Mouse (Mus musculus) forelimb bud, embryonic 11.5 days (tissue): ENCODE measurements around the gene Nuak2.
A peak's percentile ranks its signal among the peaks of the same experiment; 100 is the strongest.
"Not testable (repeated sequence)": the region's sequence is repeated elsewhere in the genome, so short reads cannot be mapped to it uniquely, and the experiment has no call there.

Experiments
- DNase-seq: peaks from one replicate; pipeline ENCODE4 v3.0.0-alpha.2; 2012; ENCODE audit warnings: low read depth, low spot score

Nuak2 gene

DNA sequence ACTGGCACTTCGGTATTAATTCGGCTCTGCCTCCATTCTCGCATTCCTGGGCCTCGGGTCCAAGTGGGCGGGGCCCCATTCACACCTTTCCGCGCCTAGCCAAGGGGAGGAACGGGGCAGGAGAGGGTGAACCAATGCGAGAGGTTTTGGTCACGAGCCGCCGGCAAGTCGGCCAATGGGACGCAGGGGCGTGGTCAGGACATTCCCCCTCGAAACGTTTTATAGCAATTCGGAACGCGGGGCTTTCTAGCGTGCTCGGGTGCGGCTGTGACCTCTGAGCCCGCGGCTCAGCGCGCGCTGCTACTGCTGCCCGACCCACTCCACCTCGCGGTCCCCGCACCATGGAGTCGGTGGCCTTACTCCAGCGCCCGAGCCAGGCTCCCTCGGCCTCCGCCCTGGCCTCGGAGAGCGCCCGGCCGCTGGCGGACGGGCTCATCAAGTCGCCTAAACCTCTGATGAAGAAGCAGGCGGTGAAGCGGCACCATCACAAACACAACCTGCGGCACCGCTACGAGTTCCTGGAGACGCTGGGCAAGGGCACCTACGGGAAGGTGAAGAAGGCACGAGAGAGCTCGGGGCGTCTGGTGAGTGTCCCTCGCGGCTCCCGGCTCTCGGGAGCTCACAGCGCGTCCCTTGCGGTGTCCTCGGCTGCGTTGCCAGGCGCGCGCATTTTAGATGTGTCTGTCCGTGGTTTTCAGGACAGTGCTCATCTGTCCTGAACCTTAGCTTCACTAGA lies at the start of gene Nuak2:
Gene Nuak2 (plus strand): TSS at position 238 of the 736 bp plus-strand sequence.
- DNase-seq, result peak; percentile 82

DNA sequence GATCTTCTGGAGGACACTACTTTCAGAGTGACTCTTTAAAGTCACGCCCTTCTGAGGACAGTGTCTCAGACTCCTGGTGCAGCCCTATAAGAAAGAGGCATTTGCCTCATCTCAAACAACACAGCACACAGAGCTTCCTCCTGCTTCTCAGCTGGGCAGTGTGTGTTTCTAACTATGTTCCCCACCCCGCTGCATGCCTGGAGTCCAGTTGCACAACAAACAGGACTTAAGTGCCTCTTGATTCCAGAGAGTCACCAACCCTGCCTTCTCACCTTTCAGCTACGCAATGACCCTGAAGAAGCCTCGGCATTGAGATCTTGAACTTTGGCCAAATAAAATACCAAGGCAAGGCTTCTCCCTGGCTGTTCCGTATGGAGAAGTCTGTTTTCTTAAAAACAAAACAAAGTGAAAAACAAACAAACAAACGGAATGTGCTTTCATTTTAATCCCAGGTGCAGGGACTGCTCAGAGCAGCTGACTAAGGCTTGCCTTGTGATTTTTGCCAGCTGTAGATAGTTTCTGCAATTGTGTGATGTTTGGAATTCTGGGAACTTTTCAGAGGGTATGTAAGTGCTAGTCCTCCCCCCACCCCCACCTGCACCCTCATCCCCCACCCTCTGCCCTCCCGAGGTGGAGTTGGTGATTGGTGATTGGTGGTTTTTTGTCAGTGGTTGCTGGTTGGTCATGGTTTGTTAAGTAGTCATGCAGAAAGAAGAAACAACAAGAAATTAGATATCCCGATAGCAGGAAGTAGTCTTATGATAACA lies 49.0 kb upstream of the Nuak2 start:
- no peak for DNase-seq

DNA sequence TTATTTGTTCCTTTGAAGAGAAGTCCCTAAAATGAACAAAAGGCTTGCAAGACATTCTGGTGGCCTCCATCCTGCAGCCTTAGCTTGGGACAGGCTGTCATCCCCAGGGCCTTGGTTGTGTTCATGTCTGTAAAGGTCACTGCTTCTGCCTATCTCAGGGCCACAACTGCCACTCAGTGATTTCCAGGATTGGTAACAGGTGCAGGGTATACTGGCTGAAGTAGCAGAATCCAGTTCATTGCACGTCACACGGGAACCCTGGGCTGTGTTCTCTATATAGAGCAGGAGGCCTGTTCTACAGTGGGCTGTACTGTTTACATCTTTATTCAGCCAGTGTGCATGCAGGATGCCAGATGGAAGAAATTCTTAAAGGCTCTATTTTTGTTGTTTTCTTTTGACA lies 48.0 kb upstream of the Nuak2 start:
- no peak for DNase-seq

DNA sequence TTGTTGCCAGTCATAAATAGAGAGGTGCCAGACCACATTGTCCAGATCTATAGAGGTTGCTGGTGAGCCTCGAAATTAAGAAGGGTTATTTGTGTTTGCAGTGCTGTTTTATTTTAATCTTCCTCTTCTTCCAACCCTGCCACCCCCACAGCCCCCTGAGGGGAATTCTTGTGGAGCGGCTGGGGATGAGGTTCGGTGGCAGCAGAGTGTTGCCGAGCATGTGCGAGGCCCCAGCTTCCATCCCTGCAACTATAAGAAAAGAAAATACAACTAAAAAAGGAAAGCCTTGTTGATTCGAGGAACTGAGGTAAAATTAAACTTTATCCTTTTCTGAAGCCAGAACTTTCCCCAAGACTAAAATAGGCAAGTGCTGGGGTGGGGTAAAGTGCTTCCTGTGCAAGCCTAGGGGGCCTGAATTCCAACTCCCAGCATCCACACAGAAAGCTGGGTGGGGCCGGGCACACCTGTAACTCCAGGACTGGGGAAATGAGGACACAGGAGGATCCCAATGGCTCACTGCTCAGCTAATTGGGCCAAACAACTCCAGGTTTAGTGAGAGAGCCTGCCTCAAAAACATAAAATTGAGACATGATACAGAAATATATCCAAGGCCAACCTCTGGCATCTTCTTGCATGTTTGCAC lies 47.4 kb upstream of the Nuak2 start:
- DNase-seq, result no peak

DNA sequence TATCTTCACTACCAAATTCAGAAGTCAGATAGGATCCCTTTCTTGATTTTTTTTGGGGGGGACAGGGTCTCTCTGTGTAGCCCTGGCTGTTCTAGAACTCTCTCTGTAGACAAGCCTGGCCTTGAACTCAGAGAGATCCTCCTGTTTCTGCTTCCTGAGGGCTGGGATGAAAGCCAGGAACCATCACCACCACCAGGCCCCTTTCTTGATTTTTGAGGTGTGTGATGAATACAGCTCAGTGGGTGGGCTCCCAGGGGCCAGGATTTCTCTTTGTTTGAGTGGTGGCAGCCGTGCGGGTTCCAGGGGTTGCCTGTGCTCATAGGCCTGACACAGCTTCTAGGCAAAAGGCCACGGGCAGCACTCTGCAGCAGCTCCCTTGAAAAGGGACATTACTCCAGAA lies 44.7 kb upstream of the Nuak2 start:
- DNase-seq, result no peak

DNA sequence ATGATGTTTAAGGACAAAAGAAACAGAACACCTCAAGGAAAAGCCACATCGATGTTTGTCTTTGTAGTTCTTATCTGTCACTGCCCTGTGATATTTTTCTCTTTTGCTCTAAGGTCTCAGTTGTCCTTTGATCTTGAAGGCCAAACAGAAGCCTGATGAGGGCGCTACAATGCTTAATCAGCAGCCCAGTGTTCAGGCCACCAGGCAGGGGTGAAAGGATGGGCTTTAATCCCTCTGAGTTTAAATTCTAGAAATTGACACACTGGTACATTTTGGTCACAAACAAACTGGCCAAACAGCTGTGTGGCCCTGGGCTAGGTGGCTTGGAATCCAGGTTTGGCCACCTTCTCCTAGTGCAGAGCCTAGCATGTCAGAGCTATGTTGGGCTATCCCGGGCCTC lies 39.2 kb upstream of the Nuak2 start:
- no peak for DNase-seq

DNA sequence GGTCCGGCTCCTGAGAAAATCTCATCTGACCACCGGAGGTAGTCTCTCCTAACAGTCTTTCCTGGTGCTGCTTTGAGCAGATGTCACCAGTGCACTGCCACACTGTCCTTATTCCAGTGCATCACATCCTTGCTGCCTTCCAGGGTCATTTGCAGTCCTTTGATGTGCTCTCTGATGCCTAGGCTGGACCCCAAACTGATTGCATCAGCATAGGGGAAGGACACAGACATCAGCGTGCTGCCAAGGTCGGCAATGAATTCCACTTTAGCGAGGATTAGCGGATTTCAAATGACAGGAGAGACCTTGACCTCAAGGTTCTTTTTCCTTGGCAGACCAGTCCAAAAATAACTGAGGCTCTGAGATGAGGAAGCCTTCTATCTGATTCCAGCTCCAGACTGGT lies 38.8 kb upstream of the Nuak2 start:
- no peak for DNase-seq

DNA sequence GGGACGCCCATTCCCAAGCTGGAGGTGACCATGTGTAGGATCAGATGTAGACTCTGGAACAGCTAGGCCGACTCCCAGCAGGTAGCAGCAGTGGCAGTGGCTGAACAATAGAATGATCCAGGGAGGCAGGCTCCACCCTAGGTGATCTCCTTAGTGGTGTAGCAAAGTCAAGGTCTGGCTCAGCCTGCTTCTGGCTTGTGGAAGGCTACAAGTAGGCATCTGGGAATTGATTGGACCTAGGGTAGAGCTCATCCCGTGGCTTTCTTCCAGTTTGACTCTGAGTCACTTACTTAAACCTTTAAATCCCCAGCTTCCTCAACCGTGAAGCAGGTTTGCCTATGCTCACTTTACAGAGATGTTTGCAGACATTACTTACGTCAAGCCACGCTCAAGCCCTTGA lies 35.3 kb upstream of the Nuak2 start:
- DNase-seq, result not testable (repeated sequence)

DNA sequence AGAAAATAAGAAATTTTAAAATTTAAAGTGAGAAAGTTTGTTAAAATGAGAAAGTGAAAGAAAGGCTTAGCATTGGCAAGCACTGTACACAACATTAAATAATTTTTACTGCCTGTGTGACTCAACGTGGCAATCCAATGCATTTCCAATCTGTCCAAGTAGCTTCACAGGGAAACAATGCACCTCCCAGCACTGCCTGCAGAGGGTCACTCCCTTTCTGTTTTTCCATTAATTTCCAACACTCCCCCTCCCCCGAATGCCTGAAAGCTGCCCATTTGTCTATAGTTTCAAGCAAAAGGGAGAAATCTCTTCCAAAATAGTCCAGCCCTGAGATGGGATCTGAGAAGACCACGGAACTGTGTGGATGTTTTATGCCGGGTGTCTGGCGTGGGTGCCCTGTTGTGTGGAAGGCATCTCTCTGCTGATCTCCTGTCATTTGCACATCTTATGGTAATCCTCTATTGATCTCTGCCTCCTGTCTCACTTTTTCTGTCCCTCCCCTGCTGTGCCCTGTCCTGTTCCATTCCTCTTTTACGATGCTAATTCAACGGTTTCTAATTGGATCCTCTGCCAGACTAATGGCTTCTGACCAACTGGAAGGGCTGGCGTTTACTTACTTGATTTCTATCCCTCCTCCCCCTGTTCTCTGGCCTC lies 34.3 kb upstream of the Nuak2 start:
- DNase-seq, result no peak

DNA sequence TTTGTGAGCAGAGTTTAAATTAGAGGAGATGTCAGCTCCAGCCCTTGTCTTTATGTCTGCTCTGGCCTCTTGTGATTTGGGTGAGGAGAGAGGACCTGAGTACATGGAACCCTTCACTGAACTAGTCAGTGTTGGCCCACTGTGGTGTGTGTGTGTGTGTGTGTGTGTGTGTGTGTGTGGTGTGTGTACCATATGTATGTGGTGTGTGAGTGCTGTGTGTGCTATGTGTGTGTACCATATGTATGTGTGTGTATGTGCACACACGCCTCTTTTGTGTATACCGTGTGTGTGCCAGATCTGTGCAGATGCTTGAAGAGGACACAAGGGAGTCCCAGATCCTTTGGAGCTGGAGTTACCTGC lies 33.8 kb upstream of the Nuak2 start:
- no peak for DNase-seq

DNA sequence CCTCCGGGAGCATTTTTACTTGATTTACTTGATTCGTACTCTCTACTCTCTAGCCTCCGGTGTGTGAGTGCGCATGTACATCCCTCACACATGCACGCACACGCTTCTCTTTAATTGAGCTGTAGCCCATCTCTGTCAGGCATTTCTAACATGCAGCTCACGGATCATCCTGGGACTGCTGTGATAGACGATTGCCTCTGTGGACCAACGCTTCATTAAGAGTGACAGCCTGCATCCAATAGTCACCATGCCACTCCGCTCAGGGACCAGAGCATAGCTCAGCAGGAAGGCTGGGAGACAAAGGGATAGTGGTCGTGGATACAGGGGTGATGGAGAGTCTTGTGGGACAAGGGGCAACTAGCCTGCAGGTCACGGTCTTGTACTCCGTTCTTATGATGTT lies 32.9 kb upstream of the Nuak2 start:
- DNase-seq, result no peak

DNA sequence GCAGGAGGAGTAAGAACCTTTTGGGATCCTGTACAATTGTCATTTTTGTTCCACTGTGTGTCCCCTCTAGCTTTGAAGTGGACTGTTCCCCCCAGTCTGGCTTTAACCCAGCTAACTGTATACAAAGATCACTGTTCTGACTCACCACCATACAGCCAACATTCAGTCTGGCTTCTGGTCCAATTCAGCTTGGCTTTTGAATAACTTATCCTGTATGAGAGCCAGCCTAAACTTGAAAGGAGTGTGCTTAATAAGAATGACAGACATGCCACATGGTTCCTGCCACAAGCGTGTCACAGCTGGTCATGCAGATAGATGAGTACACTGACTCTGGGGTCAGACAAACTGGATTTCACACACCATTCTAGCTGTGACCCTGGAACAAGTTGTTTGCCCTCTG lies 29.2 kb upstream of the Nuak2 start:
- DNase-seq, result no peak

DNA sequence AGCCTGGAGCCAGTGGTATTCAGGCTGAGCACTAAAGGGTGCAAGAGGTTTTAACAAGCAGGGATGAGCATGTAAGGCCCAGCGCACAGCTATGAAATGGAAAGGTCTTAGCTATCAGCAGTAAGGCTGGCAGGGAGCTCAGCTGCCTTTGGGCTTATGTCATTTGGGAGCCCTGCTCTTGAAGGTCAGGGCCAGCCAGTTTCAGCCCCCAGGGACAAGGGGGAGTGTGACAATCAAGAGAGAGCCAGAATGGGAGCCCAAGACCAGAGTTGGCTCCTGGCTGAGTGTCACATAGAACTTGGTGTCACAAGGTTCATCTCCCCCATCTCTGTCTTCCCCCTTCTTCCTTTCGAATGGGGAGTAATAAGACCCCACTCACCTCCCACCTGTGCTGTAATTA lies 28.5 kb upstream of the Nuak2 start:
- DNase-seq, result no peak

DNA sequence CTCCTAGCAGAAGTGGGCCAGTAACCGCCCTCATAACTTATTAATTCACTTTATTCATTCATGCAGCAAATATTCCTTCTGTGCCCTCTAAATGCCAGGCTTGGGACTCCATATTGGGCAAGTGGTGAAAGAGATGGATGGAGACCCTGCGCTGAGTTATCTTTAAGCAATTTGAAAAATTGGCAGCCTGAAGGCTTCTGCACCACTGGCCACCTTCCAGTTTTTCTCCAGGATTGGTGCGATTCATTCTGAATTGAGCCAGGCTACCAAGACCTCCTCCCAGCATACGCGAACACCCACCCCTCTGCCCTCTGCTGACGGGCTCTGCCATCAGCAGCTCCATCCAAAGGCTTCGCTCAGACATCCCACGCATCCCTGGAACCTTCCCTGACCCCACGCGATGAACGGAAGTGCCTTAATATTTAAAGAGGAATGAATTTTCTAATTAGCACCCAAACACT lies 27.9 kb upstream of the Nuak2 start:
- DNase-seq, result no peak

DNA sequence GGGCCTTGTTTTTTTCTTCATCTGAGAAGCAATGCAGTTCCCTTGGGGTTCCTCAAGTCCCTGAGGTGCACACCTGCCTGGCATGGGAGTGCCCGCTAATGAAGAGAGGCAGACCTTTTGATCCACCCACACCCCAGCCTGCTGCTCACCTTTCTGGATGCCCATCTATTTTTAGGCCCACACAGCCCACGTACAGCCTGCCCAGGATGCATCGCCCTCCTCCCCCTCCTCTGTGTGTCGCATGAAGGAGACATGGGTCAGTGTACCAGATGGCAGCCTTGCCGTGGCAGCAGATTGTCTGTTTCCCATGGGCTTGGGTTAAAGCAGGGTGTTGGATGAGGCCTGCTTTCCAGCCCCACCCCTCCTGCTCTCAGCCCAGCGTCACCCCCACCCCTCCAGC lies 26.0 kb upstream of the Nuak2 start:
- no peak for DNase-seq

DNA sequence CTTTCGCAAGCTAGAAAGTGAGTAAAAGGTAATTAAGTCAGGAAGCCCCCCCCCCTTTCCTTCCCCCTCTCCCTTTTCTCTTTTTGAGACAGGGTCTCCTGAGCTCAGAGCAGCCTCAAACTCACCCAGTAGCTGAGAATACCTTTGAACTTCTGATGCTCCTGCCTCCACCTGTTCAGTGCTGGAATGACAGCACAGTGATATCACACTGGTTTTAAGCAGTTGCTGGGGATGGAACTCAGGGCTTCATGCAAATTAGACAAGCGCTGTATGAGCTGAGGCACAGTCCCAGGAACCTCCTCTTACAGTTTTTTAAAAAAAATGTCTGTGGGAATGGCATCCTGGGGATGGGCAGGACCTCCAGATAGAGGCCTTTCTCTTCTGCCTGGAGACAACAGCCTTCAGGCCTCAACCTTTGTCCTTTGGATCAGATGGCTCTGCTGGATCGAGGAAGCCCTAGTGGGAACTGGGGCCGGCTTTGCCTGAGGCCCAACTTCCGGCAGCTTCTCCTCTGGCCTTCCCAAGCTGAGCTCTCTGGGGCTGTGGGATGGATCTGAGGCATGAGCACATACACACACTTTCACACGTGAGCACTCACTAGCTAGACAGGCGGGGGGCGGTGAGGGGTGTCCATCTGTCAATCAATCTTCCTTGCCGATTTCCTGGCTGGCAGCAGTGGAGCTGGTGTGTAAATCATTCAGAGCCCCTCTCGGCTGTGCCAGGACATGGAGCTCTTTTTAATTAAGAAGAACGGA lies 24.8 kb upstream of the Nuak2 start:
- DNase-seq, result no peak

DNA sequence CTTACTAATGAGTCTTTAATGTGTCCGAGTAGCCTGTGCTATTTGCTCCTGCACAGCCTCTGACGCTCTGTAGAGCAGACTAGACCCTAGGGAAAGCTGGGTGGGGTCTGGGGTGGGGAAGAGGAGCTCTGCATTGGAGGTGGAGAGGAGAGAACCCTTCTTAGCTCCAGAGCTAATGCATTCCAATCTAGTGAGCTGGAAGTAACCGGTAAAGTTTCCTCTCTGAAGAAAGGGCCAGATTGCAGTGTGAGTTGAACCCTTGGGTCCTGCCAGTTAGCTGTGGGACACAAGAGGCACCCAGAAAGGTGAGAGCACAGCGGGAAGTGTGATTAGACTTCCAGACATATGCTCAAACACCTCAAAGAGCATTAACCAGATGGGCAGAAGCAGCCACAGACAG lies 24.2 kb upstream of the Nuak2 start:
- no peak for DNase-seq

DNA sequence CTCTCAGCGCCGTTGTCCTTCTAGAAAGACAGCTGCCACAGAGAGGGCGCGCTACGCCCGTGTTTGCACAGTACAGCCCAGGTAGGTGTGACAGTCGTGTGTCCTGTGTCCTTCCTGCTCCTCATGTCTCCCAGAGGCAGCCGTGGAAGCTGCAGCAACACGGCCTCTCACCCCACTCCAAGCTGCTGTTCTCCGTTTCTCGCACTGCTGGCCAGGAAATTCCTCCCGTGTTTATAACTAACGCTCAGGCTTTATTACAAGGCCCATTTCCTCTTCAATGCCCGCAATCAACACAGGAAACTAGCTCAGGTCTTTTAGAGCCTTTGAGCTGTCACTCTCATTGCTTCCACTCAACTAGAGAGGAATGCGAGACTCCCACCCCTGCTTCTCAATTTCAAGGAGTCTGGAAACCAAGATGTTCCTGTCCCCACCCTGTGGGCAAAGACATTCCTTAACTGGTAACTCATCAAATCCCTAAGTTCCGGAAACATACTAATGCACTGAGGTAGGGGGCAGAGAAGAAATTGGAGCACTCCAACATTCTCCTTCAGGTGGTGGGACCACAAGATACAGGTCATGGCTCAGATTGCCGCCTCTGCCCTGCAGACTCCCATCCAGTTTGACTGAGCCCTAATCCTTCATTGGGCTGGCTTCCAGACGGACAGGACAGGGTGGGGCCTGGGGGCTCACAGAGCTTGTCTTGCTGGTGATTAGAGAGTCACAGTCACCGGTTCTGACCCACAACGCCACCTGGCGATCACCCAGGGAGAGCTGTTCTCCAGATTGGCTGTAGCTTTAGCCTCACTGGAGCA lies 23.4 kb upstream of the Nuak2 start:
- no peak for DNase-seq

DNA sequence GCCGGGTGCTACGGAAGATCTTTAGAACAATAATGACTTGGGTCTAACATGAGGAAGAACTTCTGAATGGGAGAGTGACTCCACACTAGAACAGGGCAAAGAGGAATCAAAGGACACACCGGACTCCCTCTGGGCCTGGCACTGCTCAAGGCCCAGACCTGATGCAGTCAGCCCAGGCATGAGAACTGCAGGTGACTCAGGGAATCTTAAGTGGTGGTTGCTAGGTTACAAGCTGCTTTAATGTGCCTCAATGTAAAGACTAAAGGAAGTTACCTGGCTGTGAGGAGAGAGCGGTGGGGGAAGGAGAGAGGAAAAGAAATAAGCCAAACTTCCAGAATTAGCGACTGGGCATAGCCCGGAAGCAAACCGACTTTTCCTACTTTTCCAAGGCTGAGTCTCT lies 20.4 kb upstream of the Nuak2 start:
- DNase-seq, result no peak

DNA sequence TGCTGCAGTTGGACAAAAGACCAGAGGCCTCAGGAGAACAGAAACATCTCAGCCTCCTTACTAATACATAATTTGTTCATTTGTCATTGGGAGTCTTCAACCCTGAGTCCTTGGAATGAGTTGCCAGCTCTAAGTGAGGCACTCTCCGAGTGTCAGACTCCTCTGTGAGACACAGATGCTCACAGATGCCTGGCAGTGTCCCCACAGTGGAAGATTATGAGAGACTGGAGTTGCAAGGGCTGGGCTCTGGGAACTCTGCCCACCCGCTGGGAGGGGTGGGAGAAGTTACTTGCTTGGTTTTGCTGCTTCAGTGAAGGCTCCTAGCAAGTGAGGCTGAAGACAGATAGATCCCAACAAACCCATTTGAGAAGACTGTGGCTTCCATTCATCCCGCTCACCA lies 19.9 kb upstream of the Nuak2 start:
- no peak for DNase-seq

DNA sequence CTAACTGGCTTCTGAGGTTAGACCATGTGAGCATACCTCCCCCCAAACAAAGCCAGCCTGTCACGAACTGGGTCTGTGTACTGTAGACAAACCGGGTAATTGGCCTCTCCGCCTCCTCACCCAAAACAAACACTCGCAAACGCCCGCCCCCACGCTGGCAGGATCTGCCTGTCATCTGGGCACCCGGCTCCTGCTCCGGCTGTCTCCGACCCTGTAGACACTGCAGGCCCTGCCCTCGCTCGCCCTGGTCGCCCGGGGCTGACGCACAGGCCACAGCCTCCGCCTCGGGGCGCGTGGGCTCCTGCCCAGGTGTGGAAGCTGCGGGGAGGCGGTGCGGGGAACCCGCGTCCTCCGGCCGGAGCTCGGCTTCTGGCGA lies 17.5 kb upstream of the Nuak2 start, which contains the start of gene Klhdc8a:
Gene Klhdc8a (plus strand): TSS at position 202 of the 376 bp plus-strand sequence.
- no peak for DNase-seq
